Mouse (Mus musculus) forebrain, embryonic 12.5 days (tissue): Measurements from ENCODE around the gene Nrbf2. TPM values are rescaled to one million over a fixed set of nuclear protein-coding genes. Genes with fewer than 3 reads are reported as not detected.

Experiments
- ATAC-seq: fragments of 200-750 bp; cut with Nextera tagmentation; 2 replicates; pipeline ENCODE4 v1.8.0; 2017; ENCODE audit warnings: moderate TSS enrichment; ENCODE audit not compliant: low FRiP score
- H3K27ac ChIP-seq: fragments of 300-500 bp; sonication (generic); 2 replicates; pipeline ENCODE4 v1.5.1; 2016; ENCODE audit warnings: mild to moderate bottlenecking
- H3K27me3 ChIP-seq: fragments of 300-500 bp; sonication (generic); 2 replicates; pipeline ENCODE4 v1.6.1; 2016; ENCODE audit warnings: mild to moderate bottlenecking
- H3K36me3 ChIP-seq: fragments of 300-500 bp; sonication (generic); replicated peaks from 2 replicates; pipeline ENCODE4 v1.6.1; 2016; ENCODE audit warnings: mild to moderate bottlenecking
- H3K4me1 ChIP-seq: fragments of 300-500 bp; sonication (generic); 2 replicates; pipeline ENCODE4 v1.6.1; 2016
- H3K4me2 ChIP-seq: fragments of 300-500 bp; sonication (generic); 2 replicates; pipeline ENCODE4 v1.6.1; 2016; ENCODE audit warnings: mild to moderate bottlenecking, moderate library complexity
- H3K4me3 ChIP-seq: fragments of 300-500 bp; sonication (generic); replicated peaks from 2 replicates; pipeline ENCODE4 v1.5.1; 2016; ENCODE audit warnings: mild to moderate bottlenecking
- H3K9ac ChIP-seq: fragments of 300-500 bp; sonication (generic); 2 replicates; pipeline ENCODE4 v1.6.1; 2016; ENCODE audit warnings: mild to moderate bottlenecking
- H3K9me3 ChIP-seq: fragments of 300-500 bp; sonication (generic); 2 replicates; pipeline ENCODE4 v1.6.1; 2016
- WGBS: fragments of 180-500 bp; shearing (Covaris S2); methylation state at CpG from one replicate; pipeline ENCODE4 v1.1.7; 2016; 5-methylcytosine and 5-hydroxymethylcytosine counted together
- polyA plus RNA-seq: library from polyadenylated mRNA; unstranded; fragments of >200 nt; fragmentation: Nextera tagmentation; extraction: Ambion mirVana; gene quantifications from 2 replicates; pipeline ENCODE4 v1.2.1, GENCODE M21; 2016

Nrbf2 gene
- polyA plus RNA-seq, 1 experiment from 2014 or later = 41.3 TPM

- WGBS = 41% methylated on average over 9 of the region's 9 CpGs
- H3K9me3 ChIP-seq = no peaks in the 10 kb centered on the region
- no peaks in the 10 kb centered on the region for H3K4me1 ChIP-seq
- no peak overlapping the region for H3K4me2 ChIP-seq
- H3K27me3 ChIP-seq = peaks cover 15% of the 10 kb centered on the region
- H3K4me3 ChIP-seq = no peak overlapping the region
- H3K36me3 ChIP-seq = no peaks in the 10 kb centered on the region
- H3K27ac ChIP-seq = no peak overlapping the region
- H3K9ac ChIP-seq = no peak overlapping the region
- ATAC-seq = 0 out of 2 replicates have a peak, but pooled peaks have one; percentile 58
Observed at GRCm38 (mm10) chr10:67311277-67311959, 26.3 kb upstream of the Nrbf2 start.

DNA sequence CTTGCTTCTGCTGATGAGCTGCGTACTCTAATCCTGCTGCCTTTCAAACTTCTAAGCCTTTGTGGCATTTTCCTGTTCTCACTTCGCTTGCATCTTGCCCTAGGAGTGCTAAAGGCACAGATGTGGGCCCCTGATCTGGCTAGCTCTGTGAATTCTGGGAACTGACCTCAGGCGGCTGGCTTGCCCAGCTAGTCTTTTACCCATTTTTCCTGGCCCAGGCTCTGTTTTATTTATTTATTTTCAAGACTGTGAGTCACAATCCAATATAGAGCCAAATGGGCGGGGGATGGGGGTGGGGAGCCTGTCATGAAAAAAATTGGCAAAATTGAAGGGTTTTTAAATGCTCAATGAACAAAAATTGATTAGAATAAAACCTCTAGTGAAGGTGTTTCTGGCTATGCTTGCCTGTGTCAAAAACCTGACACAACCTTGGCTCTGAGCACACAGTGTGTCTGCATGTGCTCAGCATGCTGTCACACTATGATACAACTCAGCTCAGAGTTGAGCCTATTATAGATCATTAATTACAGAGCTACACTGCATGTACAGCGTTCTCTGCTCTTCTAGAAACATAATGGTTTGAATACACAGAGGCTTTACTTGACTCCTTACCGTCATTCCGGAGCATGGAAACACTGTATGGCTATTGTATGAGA is 24.5 kb upstream of the Nrbf2 start:
- no peak overlapping the region for H3K4me2 ChIP-seq
- no peaks in the 10 kb centered on the region for H3K36me3 ChIP-seq
- no peak overlapping the region for H3K4me3 ChIP-seq
- no peak overlapping the region for H3K27ac ChIP-seq
- no peak for ATAC-seq
- H3K4me1 ChIP-seq = no peaks in the 10 kb centered on the region
- 82% methylated on average over 7 of the region's 7 CpGs for WGBS
- peaks cover 4% of the 10 kb centered on the region; the same call in 1 of the 2 replicates for H3K27me3 ChIP-seq
- no peaks in the 10 kb centered on the region for H3K9me3 ChIP-seq
- H3K9ac ChIP-seq = no peak overlapping the region

DNA sequence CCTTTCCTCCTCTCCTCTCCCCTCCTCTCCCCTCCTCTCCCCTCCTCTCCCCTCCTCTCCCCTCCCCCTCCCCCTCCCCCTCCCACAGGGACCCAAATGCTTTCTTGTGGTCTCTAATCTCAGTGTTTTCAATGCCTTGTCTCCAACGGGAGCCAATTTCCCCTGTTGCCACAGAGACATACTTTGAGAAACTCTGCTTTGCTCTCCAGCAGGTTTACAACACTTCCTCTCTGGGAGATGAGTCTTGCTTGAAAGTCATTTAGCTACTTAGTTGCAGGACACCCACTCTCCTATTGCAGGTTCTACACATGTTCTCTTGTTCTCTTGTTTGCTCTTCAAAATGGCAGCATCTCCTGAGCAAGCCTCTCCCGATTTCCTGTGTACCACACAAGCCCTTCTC is 17.2 kb upstream of the Nrbf2 start:
- WGBS = 64% methylated on average over 2 of the region's 2 CpGs
- Histone ChIP-seq H3K4me2 (no peak overlapping the region), H3K9me3 (no peaks in the 10 kb centered on the region)

GRCm38 (mm10) chr10:67301046-67301445 is 15.9 kb upstream of the Nrbf2 start:
- ATAC-seq = no peak
- H3K4me1 ChIP-seq = no peaks in the 10 kb centered on the region
- no peaks in the 10 kb centered on the region for H3K9me3 ChIP-seq
- no peaks in the 10 kb centered on the region for H3K36me3 ChIP-seq
- WGBS = 91% methylated on average over 6 of the region's 6 CpGs
- no peak overlapping the region for H3K27ac ChIP-seq
- H3K4me2 ChIP-seq = no peak overlapping the region
- H3K4me3 ChIP-seq = no peak overlapping the region
- H3K9ac ChIP-seq = no peak overlapping the region
- H3K27me3 ChIP-seq = no peaks in the 10 kb centered on the region

More for the DNA sequence above, 17.2 kb upstream of the Nrbf2 start:
- Histone ChIP-seq H3K36me3 (no peaks in the 10 kb centered on the region), H3K27ac (no peak overlapping the region), H3K4me1 (no peaks in the 10 kb centered on the region), H3K4me3 (no peak overlapping the region), H3K27me3 (no peaks in the 10 kb centered on the region), H3K9ac (no peak overlapping the region)
- ATAC-seq = no peak

DNA sequence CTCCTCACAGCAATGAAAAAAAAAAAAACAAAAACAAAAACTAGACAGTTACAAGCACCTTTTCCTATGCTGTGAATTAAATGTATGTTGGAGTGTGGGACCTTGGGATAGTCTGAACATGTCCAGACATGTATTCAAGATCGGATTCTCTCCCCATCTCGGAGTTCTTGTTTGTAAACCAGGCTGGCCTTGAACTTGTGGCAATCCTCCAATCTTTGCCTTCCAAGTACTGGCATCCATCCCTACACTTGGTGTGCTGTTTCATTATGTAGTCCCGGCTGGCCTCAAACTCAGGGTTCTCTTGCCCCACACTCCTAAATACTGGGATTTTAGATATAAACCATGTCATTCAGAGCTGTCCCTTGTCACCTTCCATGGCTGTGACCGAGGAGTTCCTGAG is 14.2 kb upstream of the Nrbf2 start:
- no peak overlapping the region for H3K4me2 ChIP-seq
- H3K9me3 ChIP-seq = no peaks in the 10 kb centered on the region
- H3K27ac ChIP-seq = no peak overlapping the region
- no peak overlapping the region for H3K9ac ChIP-seq
- no peaks in the 10 kb centered on the region for H3K27me3 ChIP-seq
- no peaks in the 10 kb centered on the region for H3K36me3 ChIP-seq
- no peak for ATAC-seq
- WGBS = 86% methylated on average over 4 of the region's 4 CpGs
- no peak overlapping the region for H3K4me3 ChIP-seq
- H3K4me1 ChIP-seq = no peaks in the 10 kb centered on the region

DNA sequence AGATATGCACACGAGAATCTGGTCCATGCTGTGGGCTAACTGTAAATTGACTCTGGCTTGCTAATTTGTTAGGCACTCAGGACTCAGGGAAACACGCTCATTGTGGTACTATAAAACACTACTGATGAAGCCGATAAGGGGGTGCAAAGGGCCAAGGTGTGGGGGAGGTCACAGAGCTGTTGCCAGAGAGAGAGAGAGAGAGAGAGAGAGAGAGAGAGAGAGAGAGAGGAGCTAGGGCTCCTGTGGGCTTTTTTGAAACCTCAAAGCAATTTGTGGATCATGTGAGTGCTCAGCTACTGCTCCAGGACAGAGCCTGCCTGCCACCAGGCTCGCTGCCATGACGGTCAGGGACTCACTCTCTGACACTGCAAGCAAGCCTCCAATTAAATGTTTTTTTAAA is 13.8 kb upstream of the Nrbf2 start:
- Histone ChIP-seq H3K27ac (no peak overlapping the region), H3K4me1 (no peaks in the 10 kb centered on the region), H3K4me2 (no peak overlapping the region), H3K9ac (no peak overlapping the region), H3K9me3 (no peaks in the 10 kb centered on the region), H3K27me3 (no peaks in the 10 kb centered on the region), H3K4me3 (no peak overlapping the region), H3K36me3 (no peaks in the 10 kb centered on the region)
- no peak for ATAC-seq
- 74% methylated on average over 5 of the region's 5 CpGs for WGBS

DNA sequence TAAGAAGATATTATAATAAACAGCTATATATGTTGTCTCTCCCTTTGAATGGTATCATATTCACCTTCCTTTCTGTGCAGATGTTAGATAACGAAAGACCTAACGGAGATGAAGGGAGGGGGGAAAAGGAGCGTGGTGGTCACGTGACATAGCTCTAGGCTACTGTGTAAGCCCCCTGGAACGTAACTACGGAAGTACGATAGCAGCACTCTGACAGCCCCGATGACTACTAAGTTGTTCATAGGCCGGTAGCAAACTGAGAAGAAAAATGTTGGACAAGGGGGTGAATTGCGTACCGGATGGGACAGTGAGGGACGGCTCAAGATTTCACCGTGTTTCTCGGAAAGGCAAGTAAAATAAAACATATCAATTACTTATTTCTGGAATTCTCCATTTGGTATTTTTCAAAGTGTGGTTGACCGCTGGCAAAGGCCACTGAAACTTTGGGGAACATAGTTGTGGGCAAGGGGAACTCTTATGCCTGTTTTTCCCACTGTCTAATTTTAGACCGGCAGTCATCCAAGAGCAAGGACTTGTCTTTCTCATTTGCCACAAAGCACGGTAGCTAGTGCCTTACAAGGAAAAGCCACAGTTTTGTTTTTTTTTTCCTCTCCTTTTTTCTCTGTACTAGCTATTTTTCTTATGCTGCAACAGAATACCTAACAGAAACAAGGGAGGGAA is 12.2 kb upstream of the Nrbf2 start:
- no peak overlapping the region for H3K27ac ChIP-seq
- WGBS = 88% methylated on average over 17 of the region's 17 CpGs
- H3K36me3 ChIP-seq = no peaks in the 10 kb centered on the region
- H3K4me2 ChIP-seq = no peak overlapping the region
- H3K27me3 ChIP-seq = no peaks in the 10 kb centered on the region
- no peak overlapping the region for H3K4me3 ChIP-seq
- H3K9ac ChIP-seq = no peak overlapping the region
- no peaks in the 10 kb centered on the region for H3K4me1 ChIP-seq
- no peak for ATAC-seq
- no peaks in the 10 kb centered on the region for H3K9me3 ChIP-seq

GRCm38 (mm10) chr10:67296482-67297152 is 11.5 kb upstream of the Nrbf2 start:
- Histone ChIP-seq H3K27me3 (no peaks in the 10 kb centered on the region), H3K27ac (no peak overlapping the region), H3K9ac (no peak overlapping the region), H3K9me3 (no peaks in the 10 kb centered on the region), H3K4me2 (no peak overlapping the region), H3K4me3 (no peak overlapping the region), H3K36me3 (no peaks in the 10 kb centered on the region), H3K4me1 (no peaks in the 10 kb centered on the region)
- 87% methylated on average over 8 of the region's 8 CpGs for WGBS
- ATAC-seq = no peak

DNA sequence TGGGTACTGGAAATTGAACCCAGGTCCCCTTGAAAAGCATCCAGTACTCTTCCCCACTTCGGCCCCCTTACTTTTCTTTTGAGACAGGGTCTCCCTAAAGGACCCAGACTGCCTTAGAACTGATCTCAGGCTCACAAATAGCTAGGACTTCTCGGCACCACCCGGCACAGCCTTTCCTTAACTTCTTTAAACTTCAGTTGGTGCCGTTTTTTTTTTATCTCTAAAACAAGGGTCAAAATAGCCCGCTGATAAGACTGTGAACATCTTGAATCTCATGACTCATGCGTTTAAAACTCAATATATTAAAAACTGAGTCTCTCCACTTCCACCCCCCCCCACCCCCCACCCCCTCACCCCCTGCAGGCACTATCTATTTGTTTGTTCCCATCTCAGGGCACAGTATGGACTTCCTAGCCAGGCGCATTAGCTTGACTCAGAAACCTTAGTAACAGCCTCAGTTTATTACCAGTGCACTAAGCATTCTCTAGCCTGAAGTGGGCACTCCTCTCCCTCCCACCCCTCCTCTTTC is 10.9 kb upstream of the Nrbf2 start:
- Histone ChIP-seq H3K36me3 (no peaks in the 10 kb centered on the region), H3K9ac (no peak overlapping the region), H3K27ac (no peak overlapping the region), H3K4me2 (no peak overlapping the region), H3K4me1 (no peaks in the 10 kb centered on the region), H3K4me3 (no peak overlapping the region), H3K9me3 (no peaks in the 10 kb centered on the region), H3K27me3 (no peaks in the 10 kb centered on the region)
- WGBS = 84% methylated on average over 7 of the region's 7 CpGs
- ATAC-seq = no peak

GRCm38 (mm10) chr10:67295331-67295730 is 10.2 kb upstream of the Nrbf2 start:
- H3K27me3 ChIP-seq = no peaks in the 10 kb centered on the region
- H3K4me3 ChIP-seq = no peak overlapping the region
- no peaks in the 10 kb centered on the region for H3K4me1 ChIP-seq
- WGBS = 82% methylated on average over 5 of the region's 5 CpGs
- no peaks in the 10 kb centered on the region for H3K9me3 ChIP-seq
- H3K4me2 ChIP-seq = no peak overlapping the region
- no peak overlapping the region for H3K9ac ChIP-seq
- ATAC-seq = no peak
- no peaks in the 10 kb centered on the region for H3K36me3 ChIP-seq
- no peak overlapping the region for H3K27ac ChIP-seq

GRCm38 (mm10) chr10:67291087-67291486 is 6.0 kb upstream of the Nrbf2 start:
- Histone ChIP-seq H3K27me3 (no peaks in the 10 kb centered on the region), H3K27ac (no peak overlapping the region), H3K4me1 (no peaks in the 10 kb centered on the region), H3K9me3 (no peaks in the 10 kb centered on the region), H3K4me2 (no peak overlapping the region), H3K4me3 (no peak overlapping the region), H3K9ac (no peak overlapping the region), H3K36me3 (no peaks in the 10 kb centered on the region)
- no peak for ATAC-seq
- 84% methylated on average over 8 of the region's 8 CpGs for WGBS

- Histone ChIP-seq H3K36me3 (no peaks in the 10 kb centered on the region), H3K4me2 (no peak overlapping the region), H3K27me3 (no peaks in the 10 kb centered on the region), H3K4me1 (0 out of 2 replicates have a peak, but pooled peaks cover 1% of the 10 kb centered on the region), H3K9ac (no peak overlapping the region), H3K9me3 (no peaks in the 10 kb centered on the region), H3K4me3 (no peak overlapping the region), H3K27ac (no peak overlapping the region)
- WGBS = 70% methylated on average over 4 of the region's 4 CpGs
- no peak for ATAC-seq
Observed at GRCm38 (mm10) chr10:67290622-67291021, 5.5 kb upstream of the Nrbf2 start.
